Mouse (Mus musculus): ENCODE measurements around the gene Tlcd1. TPM values are rescaled to one million over a fixed set of nuclear protein-coding genes. Genes with fewer than 3 reads are reported as not detected.

The Tlcd1 gene
- polyA plus RNA-seq, 2 experiments, result 44.9 to 69.6 TPM

- TF ChIP-seq CTCF (IDR thresholded peaks at IDR 0.05; ENCODE audit: low read depth) (no peak), EP300 (IDR thresholded peaks at IDR 0.05; ENCODE audit: low read depth) (no peak)
- no peaks in the 10 kb centered on the region for H3K27me3 ChIP-seq (ENCODE audit: control insufficient read depth, insufficient read depth, low read length)
- no peaks in the 10 kb centered on the region for H3K36me3 ChIP-seq (replicated peaks; ENCODE audit: control insufficient read depth, insufficient read depth, low read depth)
- no peak overlapping the region for H3K4me2 ChIP-seq (ENCODE audit: low read depth)
- 16% methylated on average over 1 of the region's 1 CpGs for WGBS (ENCODE audit: insufficient replicate concordance)
- no peak overlapping the region for H3K4me3 ChIP-seq (ENCODE audit: insufficient read depth in 1 of 2, low read depth in 2 of 2, low read length in 2 of 2)
- ATAC-seq (ENCODE audit: insufficient read depth) (no peak), DNase-seq (ENCODE audit: low read depth in 3 of 3, low spot score in 3 of 3) (no peak)
- no peak overlapping the region for H3K27ac ChIP-seq
- H3K9ac ChIP-seq (replicated peaks), result no peak overlapping the region
- H3K4me1 ChIP-seq (replicated peaks; ENCODE audit: control insufficient read depth in 2 of 2, insufficient read depth in 2 of 2, low read length in 1 of 2), result peaks cover 31 to 53% of the 10 kb centered on the region in 2 experiments
- no peaks in the 10 kb centered on the region for H3K9me3 ChIP-seq (ENCODE audit: control insufficient read depth, low read length)
These were observed 40.4 kb upstream of the Tlcd1 start for GRCm38 (mm10) chr11:78136132-78136531.

GRCm38 (mm10) chr11:78137584-78137983, 38.9 kb upstream of the Tlcd1 start:
- no peak for TF ChIP-seq EP300 (IDR thresholded peaks at IDR 0.05; ENCODE audit: low read depth)
- TF ChIP-seq CTCF (IDR thresholded peaks at IDR 0.05; ENCODE audit: low read depth), result no peak
- Histone ChIP-seq H3K4me1 (replicated peaks; ENCODE audit: control insufficient read depth in 2 of 2, insufficient read depth in 2 of 2, low read length in 1 of 2) (peaks cover 36 to 50% of the 10 kb centered on the region in 2 experiments), H3K27ac (no peak overlapping the region), H3K9ac (replicated peaks) (no peak overlapping the region), H3K36me3 (replicated peaks; ENCODE audit: control insufficient read depth, insufficient read depth, low read depth) (no peaks in the 10 kb centered on the region), H3K9me3 (ENCODE audit: control insufficient read depth, low read length) (no peaks in the 10 kb centered on the region), H3K4me2 (ENCODE audit: low read depth) (no peak overlapping the region), H3K4me3 (ENCODE audit: insufficient read depth in 1 of 2, low read depth in 2 of 2, low read length in 2 of 2) (no peak overlapping the region), H3K27me3 (ENCODE audit: control insufficient read depth, insufficient read depth, low read length) (no peaks in the 10 kb centered on the region)
- 69% methylated on average over 4 of the region's 4 CpGs for WGBS (ENCODE audit: insufficient replicate concordance)
- ATAC-seq (ENCODE audit: insufficient read depth) (no peak), DNase-seq (ENCODE audit: low read depth in 3 of 3, low spot score in 3 of 3) (no peak)

DNA sequence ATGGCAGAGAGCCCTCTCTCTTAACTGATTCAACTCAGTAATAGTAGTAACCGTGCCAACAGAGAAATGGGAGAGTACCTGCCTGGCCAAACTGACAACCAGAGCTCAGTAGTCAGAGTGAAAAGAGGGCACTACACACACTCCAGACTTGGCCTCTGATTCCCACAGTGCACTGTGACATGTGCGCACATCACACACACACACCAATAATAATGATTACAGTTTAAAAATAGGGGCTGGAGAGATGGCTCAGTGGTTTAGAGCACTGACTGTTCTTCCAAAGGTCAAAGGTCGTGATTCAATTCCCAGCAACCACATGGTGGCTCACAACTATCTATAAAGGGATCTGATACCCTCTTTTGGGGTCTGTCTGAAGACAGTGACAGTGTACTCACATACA, 38.5 kb upstream of the Tlcd1 start:
- no peak for ATAC-seq (ENCODE audit: insufficient read depth)

DNA sequence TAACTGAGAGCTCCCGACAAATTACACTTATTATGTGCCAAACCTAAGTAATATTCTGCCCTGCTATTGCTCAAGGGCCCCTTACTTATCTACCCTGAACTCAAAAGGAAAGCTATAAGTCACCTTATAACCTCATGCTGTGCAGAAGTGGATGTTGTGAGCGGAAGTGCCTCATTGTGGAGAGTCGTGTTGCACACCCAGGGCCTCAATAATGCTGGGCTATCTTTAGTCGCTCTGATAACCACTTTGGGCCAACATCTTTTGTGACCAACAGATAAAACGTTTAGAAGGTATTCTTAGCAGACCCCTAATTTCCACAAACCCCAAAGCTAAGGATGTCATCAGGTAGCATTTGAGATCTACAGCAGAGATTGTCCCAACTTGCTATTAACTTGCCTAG, 35.8 kb upstream of the Tlcd1 start:
- H3K4me2 ChIP-seq (ENCODE audit: low read depth), result peak overlapping the region; percentile 24; the same call in 1 of the 2 replicates
- WGBS (ENCODE audit: insufficient replicate concordance), result 20% methylated on average over 5 of the region's 5 CpGs

More for the DNA sequence above, 38.5 kb upstream of the Tlcd1 start:
- 67% methylated on average over 3 of the region's 3 CpGs for WGBS (ENCODE audit: insufficient replicate concordance)
- H3K27me3 ChIP-seq (ENCODE audit: control insufficient read depth, insufficient read depth, low read length), result no peaks in the 10 kb centered on the region
- H3K36me3 ChIP-seq (replicated peaks; ENCODE audit: control insufficient read depth, insufficient read depth, low read depth), result no peaks in the 10 kb centered on the region; the same call in 1 of the 2 replicates
- no peak overlapping the region for H3K9ac ChIP-seq (replicated peaks)
- no peak for DNase-seq (ENCODE audit: low read depth in 3 of 3, low spot score in 3 of 3)
- no peak overlapping the region for H3K4me2 ChIP-seq (ENCODE audit: low read depth)
- no peak overlapping the region for H3K27ac ChIP-seq
- H3K4me3 ChIP-seq (ENCODE audit: insufficient read depth in 1 of 2, low read depth in 2 of 2, low read length in 2 of 2), result no peak overlapping the region
- H3K4me1 ChIP-seq (replicated peaks; ENCODE audit: control insufficient read depth in 2 of 2, insufficient read depth in 2 of 2, low read length in 1 of 2), result peaks cover 31 to 46% of the 10 kb centered on the region in 2 experiments
- TF ChIP-seq EP300 (IDR thresholded peaks at IDR 0.05; ENCODE audit: low read depth), result no peak
- no peak for TF ChIP-seq CTCF (IDR thresholded peaks at IDR 0.05; ENCODE audit: low read depth)
- H3K9me3 ChIP-seq (ENCODE audit: control insufficient read depth, low read length), result no peaks in the 10 kb centered on the region

GRCm38 (mm10) chr11:78143520-78143919, 33.0 kb upstream of the Tlcd1 start:
- no peaks in the 10 kb centered on the region for H3K9me3 ChIP-seq (ENCODE audit: control insufficient read depth, low read length)
- TF ChIP-seq EP300 (IDR thresholded peaks at IDR 0.05; ENCODE audit: low read depth), result no peak
- no peak for TF ChIP-seq CTCF (IDR thresholded peaks at IDR 0.05; ENCODE audit: low read depth)
- H3K4me3 ChIP-seq (ENCODE audit: insufficient read depth in 1 of 2, low read depth in 2 of 2, low read length in 2 of 2), result no peak overlapping the region
- no peaks in the 10 kb centered on the region; the same call in 1 of the 2 replicates for H3K36me3 ChIP-seq (replicated peaks; ENCODE audit: control insufficient read depth, insufficient read depth, low read depth)
- no peaks in the 10 kb centered on the region for H3K27me3 ChIP-seq (ENCODE audit: control insufficient read depth, insufficient read depth, low read length)
- no peak overlapping the region for H3K9ac ChIP-seq (replicated peaks)
- peaks cover 15 to 18% of the 10 kb centered on the region in 2 experiments for H3K4me1 ChIP-seq (replicated peaks; ENCODE audit: control insufficient read depth in 2 of 2, insufficient read depth in 2 of 2, low read length in 1 of 2)
- DNase-seq (ENCODE audit: low read depth in 3 of 3, low spot score in 3 of 3), result no peak
- 89% methylated on average over 2 of the region's 2 CpGs for WGBS (ENCODE audit: insufficient replicate concordance)
- no peak overlapping the region for H3K4me2 ChIP-seq (ENCODE audit: low read depth)
- no peak for ATAC-seq (ENCODE audit: insufficient read depth)
- no peak overlapping the region for H3K27ac ChIP-seq

More for the DNA sequence above, 35.8 kb upstream of the Tlcd1 start:
- ATAC-seq (ENCODE audit: insufficient read depth) (peak; percentile 31; the same call in 1 of the 2 replicates), DNase-seq (ENCODE audit: low read depth in 3 of 3, low spot score in 3 of 3) (no peak)
- H3K36me3 ChIP-seq (replicated peaks; ENCODE audit: control insufficient read depth, insufficient read depth, low read depth), result no peaks in the 10 kb centered on the region; the same call in 1 of the 2 replicates
- TF ChIP-seq EP300 (IDR thresholded peaks at IDR 0.05; ENCODE audit: low read depth) (peak; percentile 33; the same call in 1 of the 2 replicates), CTCF (IDR thresholded peaks at IDR 0.05; ENCODE audit: low read depth) (no peak)
- no peaks in the 10 kb centered on the region for H3K27me3 ChIP-seq (ENCODE audit: control insufficient read depth, insufficient read depth, low read length)
- no peaks in the 10 kb centered on the region for H3K9me3 ChIP-seq (ENCODE audit: control insufficient read depth, low read length)
- H3K9ac ChIP-seq (replicated peaks), result peak overlapping the region; percentile 9; the same call in 1 of the 2 replicates
- H3K27ac ChIP-seq, result peak overlapping the region; percentile 25
- peaks cover 15 to 27% of the 10 kb centered on the region in 2 experiments for H3K4me1 ChIP-seq (replicated peaks; ENCODE audit: control insufficient read depth in 2 of 2, insufficient read depth in 2 of 2, low read length in 1 of 2)
- no peak overlapping the region for H3K4me3 ChIP-seq (ENCODE audit: insufficient read depth in 1 of 2, low read depth in 2 of 2, low read length in 2 of 2)

Measured in liver, embryonic 14.5 days (tissue).